Mouse (Mus musculus): ENCODE results near the gene Ccdc85b. TPM values are rescaled to one million over a fixed set of nuclear protein-coding genes. Genes with fewer than 3 reads are reported as not detected.

Ccdc85b gene
- polyA plus RNA-seq, 1 experiment from 2014 or later, result 0.97 TPM

- no peak overlapping the region for H3K4me3 ChIP-seq (ENCODE audit: low read depth, low read length)
Measured at GRCm38 (mm10) chr19:5463212-5463611, 5.5 kb upstream of the Ccdc85b start.

GRCm38 (mm10) chr19:5461411-5461810 lies 3.7 kb upstream of the Ccdc85b start:
- Histone ChIP-seq H3K4me3 (ENCODE audit: low read depth, low read length) (no peak overlapping the region), H3K4me1 (ENCODE audit: control insufficient read depth, low read depth, low read length) (peaks cover 24% of the 10 kb centered on the region), H3K36me3 (ENCODE audit: control insufficient read depth, insufficient read depth) (no peaks in the 10 kb centered on the region), H3K27me3 (ENCODE audit: control insufficient read depth, insufficient read depth, low read depth, low read length) (no peaks in the 10 kb centered on the region), H3K9ac (ENCODE audit: low read depth, low read length) (no peak overlapping the region), H3K27ac (ENCODE audit: low read length) (no peak overlapping the region), H3K4me2 (ENCODE audit: low read depth, low read length) (peak overlapping the region; percentile 92), H3K9me3 (replicated peaks; ENCODE audit: control insufficient read depth, low read length) (no peaks in the 10 kb centered on the region)
- 75% methylated on average over 6 of the region's 6 CpGs for WGBS (ENCODE audit: insufficient replicate concordance)
- no peak for ATAC-seq (ENCODE audit: low read depth)

More at GRCm38 (mm10) chr19:5463212-5463611, 5.5 kb upstream of the Ccdc85b start:
- ATAC-seq (ENCODE audit: low read depth), result no peak
- Histone ChIP-seq H3K27me3 (ENCODE audit: control insufficient read depth, insufficient read depth, low read depth, low read length) (no peaks in the 10 kb centered on the region), H3K4me2 (ENCODE audit: low read depth, low read length) (no peak overlapping the region), H3K9ac (ENCODE audit: low read depth, low read length) (no peak overlapping the region), H3K36me3 (ENCODE audit: control insufficient read depth, insufficient read depth) (no peaks in the 10 kb centered on the region), H3K9me3 (replicated peaks; ENCODE audit: control insufficient read depth, low read length) (no peaks in the 10 kb centered on the region), H3K4me1 (ENCODE audit: control insufficient read depth, low read depth, low read length) (peaks cover 10% of the 10 kb centered on the region), H3K27ac (ENCODE audit: low read length) (no peak overlapping the region)
- WGBS (ENCODE audit: insufficient replicate concordance), result 82% methylated on average over 9 of the region's 9 CpGs

GRCm38 (mm10) chr19:5460465-5460911 lies 2.8 kb upstream of the Ccdc85b start, which contains the start of gene Fibp:
Fibp (plus strand) TSS chr19:5460615.
- H3K4me3 ChIP-seq (ENCODE audit: low read depth, low read length), result peak within 1 kb of the TSS; percentile 88
- H3K27ac ChIP-seq (ENCODE audit: low read length), result peak within 1 kb of the TSS; percentile 68
- ATAC-seq (ENCODE audit: low read depth), result peak; percentile 63
- H3K4me1 ChIP-seq (ENCODE audit: control insufficient read depth, low read depth, low read length), result peaks cover 32% of the 10 kb centered on the region
- H3K27me3 ChIP-seq (ENCODE audit: control insufficient read depth, insufficient read depth, low read depth, low read length), result no peaks in the 10 kb centered on the region
- WGBS (ENCODE audit: insufficient replicate concordance), result under 1% methylated on average over 32 of the region's 32 CpGs
- H3K9ac ChIP-seq (ENCODE audit: low read depth, low read length), result peak within 1 kb of the TSS; percentile 85
- peak within 1 kb of the TSS; percentile 92 for H3K4me2 ChIP-seq (ENCODE audit: low read depth, low read length)
- no peaks in the 10 kb centered on the region for H3K9me3 ChIP-seq (replicated peaks; ENCODE audit: control insufficient read depth, low read length)
- no peaks in the 10 kb centered on the region for H3K36me3 ChIP-seq (ENCODE audit: control insufficient read depth, insufficient read depth)

- Histone ChIP-seq H3K27me3 (ENCODE audit: control insufficient read depth, insufficient read depth, low read depth, low read length) (no peaks in the 10 kb centered on the region), H3K36me3 (ENCODE audit: control insufficient read depth, insufficient read depth) (no peaks in the 10 kb centered on the region), H3K27ac (ENCODE audit: low read length) (peak overlapping the region; percentile 11; the same call in 1 of the 2 replicates), H3K9ac (ENCODE audit: low read depth, low read length) (peak overlapping the region; percentile 85), H3K4me3 (ENCODE audit: low read depth, low read length) (peak overlapping the region; percentile 88), H3K4me2 (ENCODE audit: low read depth, low read length) (peak overlapping the region; percentile 92), H3K4me1 (ENCODE audit: control insufficient read depth, low read depth, low read length) (peaks cover 34% of the 10 kb centered on the region), H3K9me3 (replicated peaks; ENCODE audit: control insufficient read depth, low read length) (no peaks in the 10 kb centered on the region)
- ATAC-seq (ENCODE audit: low read depth), result no peak
- WGBS (ENCODE audit: insufficient replicate concordance), result 27% methylated on average over 3 of the region's 3 CpGs
Measured at GRCm38 (mm10) chr19:5459896-5460295, 2.2 kb upstream of the Ccdc85b start.

GRCm38 (mm10) chr19:5459019-5459418 lies 1.3 kb upstream of the Ccdc85b start:
- no peak overlapping the region for H3K27ac ChIP-seq (ENCODE audit: low read length)
- no peaks in the 10 kb centered on the region for H3K9me3 ChIP-seq (replicated peaks; ENCODE audit: control insufficient read depth, low read length)
- no peaks in the 10 kb centered on the region for H3K27me3 ChIP-seq (ENCODE audit: control insufficient read depth, insufficient read depth, low read depth, low read length)
- WGBS (ENCODE audit: insufficient replicate concordance), result 52% methylated on average over 7 of the region's 7 CpGs
- no peak overlapping the region for H3K4me2 ChIP-seq (ENCODE audit: low read depth, low read length)
- H3K4me3 ChIP-seq (ENCODE audit: low read depth, low read length), result no peak overlapping the region
- ATAC-seq (ENCODE audit: low read depth), result no peak
- no peaks in the 10 kb centered on the region for H3K36me3 ChIP-seq (ENCODE audit: control insufficient read depth, insufficient read depth)
- no peak overlapping the region for H3K9ac ChIP-seq (ENCODE audit: low read depth, low read length)
- peaks cover 34% of the 10 kb centered on the region for H3K4me1 ChIP-seq (ENCODE audit: control insufficient read depth, low read depth, low read length)

- Histone ChIP-seq H3K36me3 (ENCODE audit: control insufficient read depth, insufficient read depth) (no peaks in the 10 kb centered on the region), H3K4me1 (ENCODE audit: control insufficient read depth, low read depth, low read length) (peaks cover 34% of the 10 kb centered on the region), H3K27ac (ENCODE audit: low read length) (peak overlapping the region; percentile 78), H3K9me3 (replicated peaks; ENCODE audit: control insufficient read depth, low read length) (no peaks in the 10 kb centered on the region), H3K4me3 (ENCODE audit: low read depth, low read length) (peak overlapping the region; percentile 80), H3K9ac (ENCODE audit: low read depth, low read length) (peak overlapping the region; percentile 77), H3K4me2 (ENCODE audit: low read depth, low read length) (peak overlapping the region; percentile 100), H3K27me3 (ENCODE audit: control insufficient read depth, insufficient read depth, low read depth, low read length) (no peaks in the 10 kb centered on the region)
- ATAC-seq (ENCODE audit: low read depth), result peak; percentile 89
- WGBS (ENCODE audit: insufficient replicate concordance), result under 1% methylated on average over 69 of the region's 70 CpGs
Measured at GRCm38 (mm10) chr19:5456922-5457745, 560 bp downstream of the Ccdc85b start.

- Histone ChIP-seq H3K4me1 (ENCODE audit: control insufficient read depth, low read depth, low read length) (peaks cover 33% of the 10 kb centered on the region), H3K27ac (ENCODE audit: low read length) (no peak overlapping the region), H3K9ac (ENCODE audit: low read depth, low read length) (peak overlapping the region; percentile 77), H3K27me3 (ENCODE audit: control insufficient read depth, insufficient read depth, low read depth, low read length) (no peaks in the 10 kb centered on the region), H3K36me3 (ENCODE audit: control insufficient read depth, insufficient read depth) (no peaks in the 10 kb centered on the region), H3K9me3 (replicated peaks; ENCODE audit: control insufficient read depth, low read length) (no peaks in the 10 kb centered on the region), H3K4me2 (ENCODE audit: low read depth, low read length) (peak overlapping the region; percentile 100), H3K4me3 (ENCODE audit: low read depth, low read length) (peak overlapping the region; percentile 80)
- no peak for ATAC-seq (ENCODE audit: low read depth)
- 3% methylated on average over 26 of the region's 26 CpGs for WGBS (ENCODE audit: insufficient replicate concordance)
Measured at GRCm38 (mm10) chr19:5456241-5456921, 1.3 kb downstream of the Ccdc85b start.

GRCm38 (mm10) chr19:5455568-5455967 lies 2.1 kb downstream of the Ccdc85b start:
- H3K9ac ChIP-seq (ENCODE audit: low read depth, low read length), result no peak overlapping the region
- no peak overlapping the region for H3K4me3 ChIP-seq (ENCODE audit: low read depth, low read length)
- peaks cover 27% of the 10 kb centered on the region for H3K4me1 ChIP-seq (ENCODE audit: control insufficient read depth, low read depth, low read length)
- H3K4me2 ChIP-seq (ENCODE audit: low read depth, low read length), result 0 out of 2 replicates have a peak overlapping the region, but pooled peaks have one; percentile 6
- ATAC-seq (ENCODE audit: low read depth), result no peak
- no peaks in the 10 kb centered on the region for H3K36me3 ChIP-seq (ENCODE audit: control insufficient read depth, insufficient read depth)
- no peak overlapping the region for H3K27ac ChIP-seq (ENCODE audit: low read length)
- 55% methylated on average over 8 of the region's 8 CpGs for WGBS (ENCODE audit: insufficient replicate concordance)
- H3K9me3 ChIP-seq (replicated peaks; ENCODE audit: control insufficient read depth, low read length), result no peaks in the 10 kb centered on the region
- H3K27me3 ChIP-seq (ENCODE audit: control insufficient read depth, insufficient read depth, low read depth, low read length), result peaks cover 4% of the 10 kb centered on the region; the same call in 1 of the 2 replicates

GRCm38 (mm10) chr19:5455037-5455436 lies 2.7 kb downstream of the Ccdc85b start:
- no peak overlapping the region for H3K4me3 ChIP-seq (ENCODE audit: low read depth, low read length)
- H3K9ac ChIP-seq (ENCODE audit: low read depth, low read length), result no peak overlapping the region
- H3K9me3 ChIP-seq (replicated peaks; ENCODE audit: control insufficient read depth, low read length), result no peaks in the 10 kb centered on the region
- H3K27me3 ChIP-seq (ENCODE audit: control insufficient read depth, insufficient read depth, low read depth, low read length), result peaks cover 9% of the 10 kb centered on the region
- 74% methylated on average over 12 of the region's 12 CpGs for WGBS (ENCODE audit: insufficient replicate concordance)
- no peak overlapping the region for H3K4me2 ChIP-seq (ENCODE audit: low read depth, low read length)
- no peak for ATAC-seq (ENCODE audit: low read depth)
- no peak overlapping the region for H3K27ac ChIP-seq (ENCODE audit: low read length)
- no peaks in the 10 kb centered on the region for H3K36me3 ChIP-seq (ENCODE audit: control insufficient read depth, insufficient read depth)
- peaks cover 27% of the 10 kb centered on the region for H3K4me1 ChIP-seq (ENCODE audit: control insufficient read depth, low read depth, low read length)
